Mouse (Mus musculus) urinary bladder, postnatal 4 days (tissue): ENCODE measurements around the gene Zmiz1.
A peak's percentile ranks its signal among the peaks of the same experiment; 100 is the strongest.

ENCODE experiments used
- DNase-seq, 2 experiments: peaks; one replicate each; pipeline ENCODE4 v3.0.0; 2021 to 2022; ENCODE audit warnings: low spot score in 2 of 2

Gene Zmiz1

DNA sequence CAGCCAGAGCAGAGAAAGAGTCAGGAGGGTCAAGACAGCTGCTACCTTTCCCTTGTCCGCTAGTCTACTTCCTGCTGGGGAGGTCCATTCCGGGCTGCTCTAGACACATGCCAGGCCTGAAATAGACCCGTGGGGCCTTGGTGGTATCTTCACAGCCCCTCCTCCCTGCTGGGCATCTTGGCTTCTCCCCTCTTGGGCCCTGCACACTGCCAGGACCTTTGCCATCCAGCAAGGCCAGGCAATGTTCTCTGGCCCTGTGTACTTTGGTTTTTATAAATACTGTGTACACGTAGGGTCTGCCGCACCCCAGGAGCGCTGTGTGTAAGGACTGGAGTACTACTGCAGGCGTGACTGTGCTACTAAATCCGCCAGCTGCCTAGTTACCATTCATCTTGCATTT, 54.5 kb downstream of the Zmiz1 start:
- no peak for DNase-seq

- DNase-seq, result no peak
Measured at GRCm38 (mm10) chr14:25514943-25515512, 56.0 kb downstream of the Zmiz1 start.

DNA sequence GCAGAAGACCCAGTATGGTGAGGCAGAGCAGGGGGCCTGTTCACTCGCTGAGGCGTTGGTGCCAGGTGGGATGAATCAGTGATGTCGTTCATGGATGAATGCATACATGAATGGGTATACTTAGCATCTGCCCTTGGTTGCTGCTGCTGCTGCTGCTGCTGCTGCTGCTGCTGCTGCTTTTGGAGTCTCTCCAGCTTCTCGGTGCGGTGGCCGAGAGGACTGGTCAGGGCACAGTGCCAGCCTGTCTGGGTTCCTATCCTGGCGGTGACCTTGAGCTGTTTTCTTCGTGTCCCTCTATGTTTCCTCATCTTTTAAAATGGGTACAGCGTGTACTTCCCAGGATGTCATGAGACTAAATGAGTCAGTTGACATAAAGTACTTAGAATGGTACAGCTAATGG, 56.9 kb downstream of the Zmiz1 start:
- DNase-seq, result no peak

GRCm38 (mm10) chr14:25516640-25517591, 57.9 kb downstream of the Zmiz1 start:
- no peak for DNase-seq

DNA sequence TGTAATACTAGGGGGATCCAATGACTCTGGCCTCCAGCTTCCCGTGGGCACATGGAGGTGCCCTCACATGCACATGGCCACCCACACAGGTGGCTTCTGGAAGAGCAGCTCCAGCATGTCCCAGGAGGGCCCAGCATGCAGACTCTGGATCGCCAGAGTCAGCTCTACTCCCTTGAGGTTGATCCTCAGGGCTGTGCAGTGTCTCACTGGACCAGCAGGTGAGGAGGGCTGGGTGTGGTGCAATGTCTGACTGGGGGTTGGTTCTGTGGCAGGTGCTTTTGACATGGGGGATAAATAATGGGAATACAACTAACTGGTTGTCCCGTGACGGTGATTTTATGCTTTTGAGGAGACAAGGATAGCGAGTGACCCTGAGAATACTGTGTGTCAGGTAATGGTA, 59.7 kb downstream of the Zmiz1 start:
- DNase-seq, result no peak

DNA sequence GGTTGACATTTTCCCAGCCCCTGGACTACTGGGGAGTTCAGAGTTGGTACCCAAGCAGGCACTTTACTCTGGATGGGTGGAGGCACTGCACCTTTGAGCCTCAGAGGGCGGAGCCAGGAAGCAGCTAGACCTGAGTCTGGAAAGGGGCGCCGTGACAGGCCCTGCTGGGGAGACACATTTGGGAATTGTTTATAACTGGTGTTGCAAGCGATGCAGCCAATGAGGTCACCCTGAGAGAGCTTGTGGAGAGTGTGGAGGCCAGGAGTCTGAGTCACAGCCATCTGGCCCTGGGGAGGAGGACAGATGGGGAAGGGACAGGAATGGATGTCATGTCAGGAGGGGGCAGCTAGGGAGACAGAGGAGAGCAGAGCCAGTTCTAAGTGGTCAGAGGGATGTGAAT, 60.7 kb downstream of the Zmiz1 start:
- DNase-seq, result no peak

GRCm38 (mm10) chr14:25520589-25520988, 61.6 kb downstream of the Zmiz1 start:
- no peak for DNase-seq

DNA sequence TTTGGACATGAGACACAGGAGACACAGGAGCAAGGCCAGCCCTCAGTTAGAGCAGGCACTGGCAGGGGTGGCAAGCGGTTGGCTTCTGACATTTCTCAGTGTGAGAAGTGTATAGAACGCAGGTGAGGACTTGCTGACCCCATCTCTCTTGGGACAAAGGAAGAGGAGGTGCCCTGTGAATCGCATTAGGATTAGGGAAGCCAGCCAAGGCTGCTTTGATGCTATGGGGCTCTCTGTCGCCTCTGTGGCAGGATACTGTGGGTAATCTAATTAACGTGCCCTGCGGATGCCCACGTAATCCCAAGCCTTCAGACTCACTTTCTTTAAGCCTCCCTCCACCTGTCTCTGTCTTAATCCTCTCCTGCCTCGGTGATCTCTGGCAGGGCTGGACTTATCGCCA, 62.0 kb downstream of the Zmiz1 start:
- DNase-seq, result no peak

DNA sequence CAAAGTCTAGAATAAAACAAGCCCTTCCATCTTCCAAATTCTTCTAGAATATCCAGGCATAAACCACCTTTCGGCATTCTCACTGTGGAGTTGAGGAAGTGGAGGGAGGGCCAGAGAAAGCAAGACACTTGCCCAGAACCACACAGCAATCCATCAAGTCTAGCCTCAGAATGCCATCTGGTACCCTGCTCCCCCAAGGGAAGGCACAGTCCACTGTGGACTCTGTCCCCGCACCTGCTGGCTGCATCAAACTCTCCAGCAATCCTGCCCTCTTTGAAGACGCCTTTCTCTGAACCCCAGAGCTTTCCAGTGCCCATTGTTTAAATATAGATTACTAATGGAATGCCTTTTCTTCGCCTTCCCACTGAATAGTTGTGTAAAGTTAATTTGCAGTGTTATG, 62.5 kb downstream of the Zmiz1 start:
- no peak for DNase-seq

- no peak for DNase-seq
Measured at GRCm38 (mm10) chr14:25522415-25522814, 63.4 kb downstream of the Zmiz1 start.

GRCm38 (mm10) chr14:25523230-25524110, 64.5 kb downstream of the Zmiz1 start:
- no peak for DNase-seq

DNA sequence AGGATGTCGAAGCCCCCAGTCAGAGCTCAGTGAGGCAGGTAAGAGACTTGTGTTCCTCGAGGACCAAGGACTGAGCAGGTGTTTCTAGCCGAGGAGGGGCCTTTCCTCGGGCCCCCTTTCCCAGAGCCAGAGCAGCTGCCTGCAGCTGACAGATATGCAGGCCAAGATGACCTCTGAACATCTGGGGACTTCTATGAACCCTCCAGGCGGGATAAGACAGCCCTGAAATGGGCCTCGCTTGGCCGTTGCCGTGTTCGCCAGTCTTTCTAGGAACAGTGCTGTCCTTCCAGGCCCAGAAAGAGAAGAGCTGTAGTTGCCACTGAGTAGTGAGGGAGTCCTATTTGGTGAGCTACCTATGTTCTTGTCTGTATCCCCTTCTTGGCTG, 65.1 kb downstream of the Zmiz1 start:
- DNase-seq, result no peak

DNA sequence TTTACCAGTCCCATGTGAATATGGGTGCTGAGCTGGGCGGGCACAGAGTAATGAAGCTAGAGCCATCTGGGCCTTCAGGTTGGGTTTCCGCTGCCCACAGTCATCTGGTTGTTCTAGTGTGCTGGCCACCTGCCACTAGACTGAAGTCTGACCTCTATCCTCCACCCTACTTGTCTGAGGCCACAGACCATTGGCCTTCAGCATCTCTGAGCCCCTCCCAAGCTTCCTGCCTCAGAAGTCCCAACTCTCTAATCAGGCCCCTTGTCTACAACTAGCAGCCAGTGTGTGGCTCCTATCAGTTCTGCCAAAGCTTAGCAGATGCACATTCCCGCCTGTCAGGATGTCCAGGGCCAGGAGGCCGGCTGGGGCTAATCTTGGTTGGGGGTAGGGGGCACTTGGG, 65.9 kb downstream of the Zmiz1 start:
- no peak for DNase-seq

GRCm38 (mm10) chr14:25525729-25526128, 66.7 kb downstream of the Zmiz1 start:
- no peak for DNase-seq

DNA sequence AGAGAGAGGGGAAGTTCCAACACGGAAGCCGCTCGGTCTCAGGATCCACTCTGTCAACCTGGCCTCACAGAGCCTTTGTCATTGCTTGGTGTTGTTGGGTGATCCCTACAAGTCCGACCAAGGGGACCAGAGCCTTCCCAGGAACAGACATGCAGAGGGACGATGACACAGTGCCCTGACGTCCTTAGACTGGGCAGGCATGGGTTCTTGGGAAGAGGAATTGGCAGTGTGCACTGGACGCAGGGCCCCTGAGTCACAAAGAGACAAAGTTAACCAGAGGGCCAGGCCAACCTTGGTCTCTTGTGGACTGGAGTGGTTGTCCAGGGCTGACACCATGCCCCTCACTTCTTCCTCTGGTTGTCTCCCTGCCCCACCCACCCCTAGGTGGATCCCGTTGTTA, 67.9 kb downstream of the Zmiz1 start:
- no peak for DNase-seq

- no peak for DNase-seq
Measured at GRCm38 (mm10) chr14:25527321-25527720, 68.3 kb downstream of the Zmiz1 start.

DNA sequence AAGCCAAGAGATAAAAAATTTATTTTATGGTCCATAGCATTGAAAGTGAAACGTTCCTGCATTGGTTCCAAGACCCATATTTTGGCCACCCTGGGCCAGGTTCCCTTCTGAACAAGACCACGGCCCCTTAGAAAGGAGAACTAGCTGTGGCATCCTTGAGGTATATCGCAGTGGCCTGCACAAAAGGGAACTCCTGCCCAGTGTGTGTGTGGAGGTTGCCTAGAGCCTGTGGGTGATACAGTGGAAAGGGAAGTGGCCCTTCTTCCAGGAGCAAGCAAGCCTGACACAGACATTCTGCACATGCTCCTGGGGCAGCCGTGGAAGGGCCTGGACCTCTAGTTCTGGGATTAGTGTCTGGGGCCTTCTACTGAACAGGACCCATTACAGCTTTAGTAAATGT, 71.4 kb downstream of the Zmiz1 start:
- DNase-seq, result no peak

- DNase-seq, result no peak
Measured at GRCm38 (mm10) chr14:25530815-25531214, 71.8 kb downstream of the Zmiz1 start.

- DNase-seq, result peak in 1 of 2 experiments; percentile 57
Measured at GRCm38 (mm10) chr14:25533010-25533409, 74.0 kb downstream of the Zmiz1 start.

DNA sequence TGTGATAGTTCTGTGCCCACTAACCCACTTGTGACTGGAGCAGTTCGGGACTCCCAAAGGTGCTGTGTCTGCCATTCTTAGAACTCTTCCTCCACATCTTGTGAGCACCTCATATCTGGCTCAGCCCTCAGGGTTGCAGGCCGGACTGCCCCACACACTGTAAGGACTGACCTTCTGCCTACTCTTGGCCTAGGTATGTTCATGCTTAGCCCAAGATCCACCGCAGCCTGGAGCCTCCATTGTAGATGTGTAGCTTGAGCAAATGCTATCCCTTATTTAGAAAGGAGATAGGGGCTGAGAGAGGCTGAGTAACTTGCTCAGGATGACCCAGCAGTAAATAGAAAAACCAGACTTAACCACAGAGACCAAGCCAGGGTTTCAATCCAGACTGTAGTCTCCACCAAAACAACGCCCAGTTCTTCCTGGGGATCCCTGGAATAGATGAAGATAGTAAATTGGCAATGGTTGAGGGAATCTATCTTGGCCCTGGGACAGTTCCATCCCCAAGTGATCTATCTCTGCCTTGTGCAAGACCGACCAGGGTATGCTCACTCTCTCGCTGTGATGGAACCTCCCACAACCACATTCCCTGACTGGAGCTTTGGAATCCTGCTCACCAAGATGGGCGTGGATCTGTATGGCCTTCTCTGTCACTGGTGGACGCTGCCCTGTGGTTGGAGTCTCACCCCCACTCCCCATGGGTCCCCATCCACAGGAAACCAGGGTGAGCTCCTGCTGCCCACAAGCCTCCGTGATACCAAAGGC, 74.8 kb downstream of the Zmiz1 start:
- DNase-seq, result peak in 1 of 2 experiments; percentile 39

- DNase-seq, result no peak
Measured at GRCm38 (mm10) chr14:25534396-25534769, 75.4 kb downstream of the Zmiz1 start.
